Mouse (Mus musculus): ENCODE results near the gene Sntg2.

GRCm38 (mm10) chr12:30372933-30373501 is at the start of gene Sntg2:
- no peak for TF ChIP-seq POLR2A (IDR thresholded peaks at IDR 0.05; ENCODE audit: insufficient read length, low read depth)
- no peak for TF ChIP-seq MAX (IDR thresholded peaks at IDR 0.05; ENCODE audit: low read depth)
- no peak for TF ChIP-seq TCF3 (IDR thresholded peaks at IDR 0.05; ENCODE audit: insufficient read length, low read depth)
- no peak for TF ChIP-seq SRF (IDR thresholded peaks at IDR 0.05; ENCODE audit: control insufficient read depth, insufficient read length, low read depth)
- no peak for TF ChIP-seq E2F4 (IDR thresholded peaks at IDR 0.05; ENCODE audit: insufficient read depth)
- TF ChIP-seq USF1 (IDR thresholded peaks at IDR 0.05; ENCODE audit: low read depth) = no peak
- no peak for TF ChIP-seq POLR2AphosphoS2 (IDR thresholded peaks at IDR 0.05; ENCODE audit: insufficient read length, low read depth)
- no peak for TF ChIP-seq REST (IDR thresholded peaks at IDR 0.05; ENCODE audit: insufficient read depth, insufficient read length)
- TF ChIP-seq TCF12 (IDR thresholded peaks at IDR 0.05; ENCODE audit: insufficient read depth, poor library complexity, severe bottlenecking) = no peak

Data from myocyte (in vitro differentiated cells).